Mouse (Mus musculus) limb, embryonic 11.5 days (tissue): ENCODE results near the gene Wnt7b. TPM values are rescaled to one million over a fixed set of nuclear protein-coding genes. Genes with fewer than 3 reads are reported as not detected.

Source experiments
- ATAC-seq: fragments of 200-750 bp; cut with Nextera tagmentation; 2 replicates; pipeline ENCODE4 v1.8.0; 2017; ENCODE audit warnings: low read depth; ENCODE audit not compliant: insufficient number of reproducible peaks, low FRiP score, low TSS enrichment
- DNase-seq: peaks from one replicate; pipeline ENCODE4 v3.0.0-alpha.2; 2015; ENCODE audit warnings: low spot score
- H3K27ac ChIP-seq: fragments of 300-500 bp; sonication (generic); replicated peaks from 2 replicates; pipeline ENCODE4 v1.5.1; 2014; ENCODE audit warnings: low read depth, mild to moderate bottlenecking, low read length
- H3K27me3 ChIP-seq: fragments of 300-500 bp; sonication (generic); 2 replicates; pipeline ENCODE4 v1.6.1; 2014; ENCODE audit warnings: mild to moderate bottlenecking, low read length, mixed read lengths; ENCODE audit not compliant: control insufficient read depth, insufficient read depth
- H3K36me3 ChIP-seq: fragments of 300-500 bp; sonication (generic); 2 replicates; pipeline ENCODE4 v1.6.1; 2014; ENCODE audit warnings: mild to moderate bottlenecking, low read length, moderate library complexity, mixed read lengths; ENCODE audit not compliant: control insufficient read depth, insufficient read depth
- H3K4me1 ChIP-seq: fragments of 300-500 bp; sonication (generic); 2 replicates; pipeline ENCODE4 v1.6.1; 2014; ENCODE audit warnings: low read length, mixed read lengths; ENCODE audit not compliant: control insufficient read depth, insufficient read depth
- H3K4me2 ChIP-seq: fragments of 300-500 bp; sonication (generic); 2 replicates; pipeline ENCODE4 v1.6.1; 2014; ENCODE audit warnings: low read depth, mild to moderate bottlenecking, moderate library complexity; ENCODE audit not compliant: severe bottlenecking
- H3K4me3 ChIP-seq: fragments of 300-500 bp; sonication (generic); 2 replicates; pipeline ENCODE4 v1.5.1; 2014; ENCODE audit warnings: low read depth, low read length
- H3K9ac ChIP-seq: fragments of 300-500 bp; sonication (generic); 2 replicates; pipeline ENCODE4 v1.6.1; 2014; ENCODE audit warnings: mild to moderate bottlenecking, low read length
- H3K9me3 ChIP-seq: fragments of 300-500 bp; sonication (generic); 2 replicates; pipeline ENCODE4 v1.6.1; 2016; ENCODE audit warnings: low read length; ENCODE audit not compliant: control insufficient read depth
- WGBS: fragments of 180-500 bp; shearing (Covaris S2); extraction: QIAGEN DNeasy Blood & Tissue Kit; methylation state at CpG from one replicate; pipeline ENCODE4 v1.1.7; 2014; 5-methylcytosine and 5-hydroxymethylcytosine counted together
- polyA plus RNA-seq: library from polyadenylated mRNA; unstranded; fragments of >200 nt; fragmentation: Nextera tagmentation; extraction: Ambion mirVana; gene quantifications from 2 replicates; pipeline ENCODE4 v1.2.1, GENCODE M21; 2014

Wnt7b gene
- 13.4 and 19.1 TPM in 2 replicates for polyA plus RNA-seq

DNA sequence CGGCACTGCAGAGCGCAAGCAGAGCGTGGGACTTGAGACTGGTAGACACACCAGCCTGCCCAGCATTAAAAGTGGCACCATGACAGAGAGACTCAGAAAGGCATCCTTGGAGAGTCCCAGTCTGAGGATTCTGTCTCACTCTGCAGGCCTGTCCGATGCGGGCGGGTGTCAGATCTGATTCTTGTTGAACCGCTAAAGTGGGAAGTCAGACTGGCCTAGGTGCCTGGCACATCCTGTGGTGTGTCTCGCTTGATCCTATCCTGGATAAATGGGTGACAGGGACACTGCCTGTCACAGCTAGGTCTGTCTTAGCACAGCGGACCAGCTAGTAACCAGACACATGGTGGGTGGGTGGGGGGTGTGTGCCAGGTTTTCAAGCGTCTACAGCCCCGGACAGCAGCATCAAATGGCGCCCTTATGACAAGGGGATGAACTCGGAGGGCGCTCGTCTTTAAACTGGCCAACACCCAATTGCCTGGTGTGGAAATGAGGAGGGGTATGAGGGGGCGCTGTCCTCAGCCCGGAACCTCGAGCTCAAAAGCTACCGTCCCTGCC, at the start of gene Wnt7b:
TSS of gene Wnt7b (minus strand) at position 118 of the 555 bp plus-strand sequence.
- Histone ChIP-seq H3K4me2 (peak within 1 kb of the TSS; percentile 75), H3K9me3 (no peaks in the 10 kb centered on the region), H3K4me3 (peak within 1 kb of the TSS; percentile 38), H3K36me3 (no peaks in the 10 kb centered on the region), H3K9ac (peak within 1 kb of the TSS; percentile 40; the same call in 1 of the 2 replicates), H3K27me3 (peaks cover 68% of the 10 kb centered on the region), H3K27ac (0 out of 2 replicates have a peak within 1 kb of the TSS, but pooled peaks have one; percentile 8), H3K4me1 (peaks cover 14% of the 10 kb centered on the region)
- DNase-seq: no peak
- no peak for ATAC-seq
- 6% methylated on average over 19 of the region's 19 CpGs for WGBS

DNA sequence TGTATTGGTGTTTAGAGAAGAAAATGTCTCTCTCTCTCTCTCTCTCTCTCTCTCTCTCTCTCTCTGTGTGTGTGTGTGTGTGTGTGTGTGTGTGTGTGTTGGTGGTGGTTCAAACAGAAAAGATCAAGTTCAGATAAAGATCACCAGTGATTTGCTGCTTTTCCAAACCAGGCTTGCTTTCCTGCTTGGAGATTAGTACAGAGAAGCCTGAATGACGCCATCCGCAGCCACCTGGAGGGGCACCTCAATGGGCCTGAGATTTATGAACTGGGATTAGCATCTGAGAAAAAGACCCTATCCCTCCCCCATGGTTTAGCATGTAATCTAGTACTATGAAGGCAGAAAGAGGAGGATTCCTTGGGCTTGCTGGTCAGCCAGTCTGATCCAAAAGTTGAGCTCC, 49.3 kb upstream of the Wnt7b start:
- H3K9ac ChIP-seq: no peak overlapping the region
- no peak overlapping the region for H3K4me2 ChIP-seq
- H3K4me1 ChIP-seq: peaks cover 7% of the 10 kb centered on the region
- no peak overlapping the region for H3K27ac ChIP-seq
- WGBS: 33% methylated on average over 2 of the region's 2 CpGs
- H3K27me3 ChIP-seq: peaks cover 5% of the 10 kb centered on the region
- H3K4me3 ChIP-seq: no peak overlapping the region
- DNase-seq: no peak
- H3K9me3 ChIP-seq: no peaks in the 10 kb centered on the region
- no peak for ATAC-seq
- no peaks in the 10 kb centered on the region for H3K36me3 ChIP-seq

DNA sequence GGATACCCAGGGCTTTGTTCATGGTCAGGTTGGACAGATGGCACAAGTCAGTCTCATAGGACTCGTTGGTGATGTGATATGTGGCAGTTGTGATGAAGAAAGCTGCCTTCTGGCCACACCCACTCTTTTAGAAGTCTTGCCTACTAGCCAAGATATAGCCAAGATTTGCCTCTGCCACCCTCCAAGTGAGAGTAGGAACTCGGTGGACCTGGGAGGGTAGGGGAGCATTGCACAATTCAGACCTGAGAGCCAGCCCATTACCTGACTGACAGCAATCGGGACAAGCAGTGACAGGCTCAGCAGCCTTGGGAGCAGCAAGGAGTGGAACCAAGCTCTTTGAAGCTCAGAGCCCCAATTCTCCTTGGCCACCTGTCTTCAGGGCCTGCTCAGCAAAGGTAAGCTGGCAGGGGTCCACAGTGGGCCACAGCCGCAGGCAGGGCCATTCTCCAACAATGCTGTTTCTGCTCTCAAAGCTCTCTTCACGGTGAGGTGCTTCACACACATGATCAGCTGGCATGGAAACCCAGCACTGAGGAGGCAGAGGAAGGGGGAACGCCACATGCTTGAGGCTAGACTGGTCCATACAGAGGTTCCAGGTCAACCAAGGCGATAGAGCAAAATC, 47.8 kb upstream of the Wnt7b start:
- DNase-seq: no peak
- no peak overlapping the region for H3K9ac ChIP-seq
- H3K9me3 ChIP-seq: no peaks in the 10 kb centered on the region
- ATAC-seq: no peak
- no peak overlapping the region for H3K27ac ChIP-seq
- no peaks in the 10 kb centered on the region for H3K36me3 ChIP-seq
- peaks cover 14% of the 10 kb centered on the region for H3K4me1 ChIP-seq
- H3K4me2 ChIP-seq: no peak overlapping the region
- peaks cover 19% of the 10 kb centered on the region for H3K27me3 ChIP-seq
- H3K4me3 ChIP-seq: no peak overlapping the region
- 74% methylated on average over 7 of the region's 7 CpGs for WGBS

DNA sequence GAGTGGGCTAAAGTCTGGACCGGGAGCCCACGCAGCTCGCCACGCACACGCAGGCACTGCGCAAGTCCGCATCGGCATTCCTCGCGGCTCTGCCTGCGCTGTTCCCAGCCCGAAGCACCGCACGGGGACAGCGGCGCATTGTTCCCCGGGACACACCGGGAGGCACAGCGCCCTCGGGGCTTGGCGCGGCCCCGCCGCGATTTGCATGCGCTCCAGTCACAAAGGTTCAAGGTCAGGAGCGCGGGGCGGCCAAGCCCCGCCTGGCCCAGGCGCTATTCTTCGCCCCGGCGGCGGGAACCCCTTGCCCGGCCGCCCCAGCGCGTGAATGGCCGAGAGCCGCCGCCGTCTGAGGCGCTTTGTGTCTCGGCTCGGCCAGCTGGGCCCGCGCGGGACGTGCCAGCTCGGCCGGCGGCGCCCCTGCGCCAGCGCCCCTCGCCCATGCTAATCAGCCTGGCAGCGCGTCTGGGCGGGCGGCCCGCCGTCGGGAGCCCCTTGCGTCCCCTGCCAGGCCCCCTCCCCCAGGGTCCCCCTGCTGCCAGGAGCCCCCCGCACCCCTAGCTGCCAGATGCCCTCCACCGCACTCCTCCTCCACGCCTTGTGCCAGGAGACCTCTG, 43.5 kb upstream of the Wnt7b start:
- WGBS: 3% methylated on average over 68 of the region's 68 CpGs
- Histone ChIP-seq H3K36me3 (no peaks in the 10 kb centered on the region), H3K9ac (peak overlapping the region; percentile 74), H3K9me3 (0 out of 2 replicates have a peak, but pooled peaks cover 4% of the 10 kb centered on the region), H3K4me2 (peak overlapping the region; percentile 70), H3K4me1 (peaks cover 10% of the 10 kb centered on the region; the same call in 1 of the 2 replicates), H3K4me3 (peak overlapping the region; percentile 31), H3K27me3 (peaks cover 36% of the 10 kb centered on the region), H3K27ac (no peak overlapping the region)
- ATAC-seq (no peak), DNase-seq (peak; percentile 73)

DNA sequence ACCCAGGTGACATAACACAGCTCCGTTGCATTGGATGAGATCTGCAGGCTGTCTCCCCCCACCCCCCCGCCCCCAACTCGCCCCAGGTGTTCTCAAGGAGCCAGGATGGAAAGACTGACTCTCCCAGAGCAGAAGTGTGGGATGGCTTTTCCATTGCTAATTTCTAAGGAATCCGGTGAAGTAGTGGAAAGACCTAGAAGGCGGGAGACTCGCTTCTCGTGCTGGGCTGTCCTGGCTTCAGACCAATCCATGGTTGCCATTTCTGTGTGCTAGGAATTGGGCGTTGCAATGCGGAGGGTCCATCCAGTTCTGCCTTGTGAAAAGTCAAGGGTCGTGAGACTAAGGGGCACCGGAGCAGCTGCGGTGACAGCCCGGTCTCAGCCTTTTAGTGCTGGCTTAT, 39.9 kb upstream of the Wnt7b start:
- H3K27ac ChIP-seq: no peak overlapping the region
- 79% methylated on average over 13 of the region's 13 CpGs for WGBS
- no peak for ATAC-seq

DNA sequence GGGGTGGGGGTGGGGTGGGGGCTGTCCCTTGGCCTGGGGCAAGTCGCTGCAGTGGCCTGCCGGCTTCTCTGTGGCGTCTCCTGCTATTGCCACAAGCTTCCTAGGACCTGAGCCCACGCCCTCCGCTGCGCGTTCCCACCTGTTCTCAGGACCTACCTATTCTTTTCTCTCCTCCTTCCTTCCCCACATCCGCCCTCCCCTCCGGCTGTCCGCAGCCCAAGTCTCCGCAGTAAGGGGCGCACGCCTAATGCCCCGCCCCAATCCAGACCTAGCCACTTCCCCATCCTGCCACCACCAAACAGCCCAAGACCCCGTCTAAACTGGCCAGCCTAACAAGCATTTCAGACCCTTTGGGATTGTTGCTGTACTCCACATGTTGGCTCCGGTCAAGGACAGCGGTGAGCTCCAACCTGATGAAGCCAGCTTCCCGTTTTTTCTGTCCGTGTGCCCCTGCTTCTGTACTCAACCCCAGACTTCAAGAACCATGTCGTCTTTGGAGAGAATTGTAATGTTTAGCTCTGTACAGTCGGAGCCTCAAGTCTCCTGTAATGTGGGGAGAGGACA, 33.3 kb upstream of the Wnt7b start:
- Histone ChIP-seq H3K27me3 (peaks cover 18% of the 10 kb centered on the region), H3K4me1 (peaks cover 3% of the 10 kb centered on the region), H3K9ac (no peak overlapping the region), H3K27ac (no peak overlapping the region), H3K9me3 (no peaks in the 10 kb centered on the region), H3K36me3 (no peaks in the 10 kb centered on the region), H3K4me3 (no peak overlapping the region), H3K4me2 (no peak overlapping the region)
- DNase-seq: no peak
- 23% methylated on average over 21 of the region's 21 CpGs for WGBS
- no peak for ATAC-seq

More for the DNA sequence above, 39.9 kb upstream of the Wnt7b start:
- no peak overlapping the region for H3K4me3 ChIP-seq
- H3K4me1 ChIP-seq: peaks cover 10% of the 10 kb centered on the region; the same call in 1 of the 2 replicates
- no peaks in the 10 kb centered on the region for H3K36me3 ChIP-seq
- H3K9me3 ChIP-seq: 0 out of 2 replicates have a peak, but pooled peaks cover 4% of the 10 kb centered on the region
- H3K27me3 ChIP-seq: peaks cover 35% of the 10 kb centered on the region
- no peak overlapping the region for H3K4me2 ChIP-seq
- no peak overlapping the region for H3K9ac ChIP-seq
- no peak for DNase-seq

DNA sequence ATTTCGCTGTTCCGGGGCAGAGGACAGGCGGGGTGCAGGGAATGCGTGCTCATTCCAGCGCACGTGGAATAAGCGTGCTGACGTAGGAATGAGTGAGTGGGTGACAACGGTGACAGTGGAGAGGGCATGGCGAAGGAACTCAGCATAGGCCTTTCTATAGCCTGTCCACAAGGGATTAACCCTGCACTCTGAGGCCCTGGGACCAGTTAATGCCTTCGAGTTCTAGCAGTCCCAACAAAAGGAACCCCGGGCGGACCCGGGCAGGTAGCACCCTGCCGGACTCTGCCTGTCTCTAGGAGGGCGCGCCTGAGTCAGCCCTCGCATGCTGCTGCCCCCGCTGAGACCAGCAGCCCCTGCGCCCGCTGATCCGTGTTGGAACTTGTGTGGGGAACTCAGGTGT, 32.8 kb upstream of the Wnt7b start:
- WGBS: 40% methylated on average over 22 of the region's 22 CpGs
- H3K27ac ChIP-seq: no peak overlapping the region
- DNase-seq (no peak), ATAC-seq (no peak)
- no peak overlapping the region for H3K9ac ChIP-seq
- no peak overlapping the region for H3K4me3 ChIP-seq
- no peak overlapping the region for H3K4me2 ChIP-seq
- H3K9me3 ChIP-seq: no peaks in the 10 kb centered on the region
- peaks cover 3% of the 10 kb centered on the region for H3K4me1 ChIP-seq
- peaks cover 18% of the 10 kb centered on the region for H3K27me3 ChIP-seq
- H3K36me3 ChIP-seq: no peaks in the 10 kb centered on the region

DNA sequence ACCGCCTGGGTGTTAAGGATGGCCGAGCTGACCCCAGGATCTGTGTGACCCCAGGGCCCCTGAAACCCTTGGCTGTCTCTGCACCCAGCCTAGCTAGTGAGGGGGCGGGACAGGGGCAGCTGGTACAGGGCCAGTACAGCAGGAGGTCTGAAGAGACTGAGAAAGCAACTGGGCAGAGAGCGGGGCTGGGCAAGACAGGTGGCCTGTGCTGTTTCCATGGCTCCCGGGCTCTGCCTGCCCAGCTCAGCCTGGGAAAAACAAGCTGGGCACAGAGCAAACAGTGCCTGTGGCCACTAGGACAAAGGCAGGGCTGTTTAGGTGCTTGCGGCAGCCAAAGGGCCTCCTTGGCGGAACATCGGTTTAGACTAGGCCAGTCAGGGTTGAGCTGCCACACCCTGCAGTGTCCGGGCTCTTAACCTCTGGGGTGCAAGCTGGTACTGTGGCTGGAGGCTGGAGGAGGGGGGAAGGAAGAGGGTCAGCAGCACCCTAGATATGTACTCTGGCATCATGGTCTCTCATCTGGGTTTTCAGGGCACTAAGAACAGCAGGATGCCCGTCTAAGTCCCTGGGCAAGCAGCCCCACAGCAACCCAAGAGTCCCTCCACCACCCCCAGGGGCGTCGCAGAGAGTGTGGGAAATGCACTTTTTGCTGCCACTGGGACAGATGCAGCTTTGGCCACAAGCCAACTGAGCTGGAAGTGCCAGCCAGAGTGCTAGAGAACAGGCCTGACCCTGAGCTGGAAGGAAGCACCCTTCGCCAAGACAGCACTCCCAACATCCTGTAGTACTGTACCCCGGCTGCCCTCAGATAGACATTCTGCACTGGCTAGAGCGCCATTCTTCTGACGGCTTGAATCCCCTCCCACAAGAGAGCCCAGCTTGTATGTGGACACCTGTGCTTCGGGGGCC, 31.3 kb upstream of the Wnt7b start:
- WGBS: 91% methylated on average over 17 of the region's 17 CpGs
- no peak overlapping the region for H3K4me3 ChIP-seq

More for the DNA sequence above, 31.3 kb upstream of the Wnt7b start:
- no peaks in the 10 kb centered on the region for H3K36me3 ChIP-seq
- H3K9me3 ChIP-seq: no peaks in the 10 kb centered on the region
- no peak overlapping the region for H3K4me2 ChIP-seq
- DNase-seq (no peak), ATAC-seq (no peak)
- no peak overlapping the region for H3K9ac ChIP-seq
- H3K27ac ChIP-seq: no peak overlapping the region
- peaks cover 18% of the 10 kb centered on the region for H3K27me3 ChIP-seq
- H3K4me1 ChIP-seq: peaks cover 3% of the 10 kb centered on the region
